Mouse (Mus musculus) lung, adult 2 months (tissue): ENCODE measurements around the gene Nme6.

ENCODE experiments used
- CTCF ChIP-seq: fragments of 200-500 bp; IDR thresholded peaks from 2 replicates; pipeline ENCODE4 v1.5.1; 2011; ENCODE audit warnings: mild to moderate bottlenecking, low read length, control low read depth; ENCODE audit not compliant: insufficient read depth
- POLR2A ChIP-seq: fragments of 200-500 bp; IDR thresholded peaks from 2 replicates; pipeline ENCODE4 v1.6.1; 2011; ENCODE audit warnings: low read depth, mild to moderate bottlenecking, control low read depth, low read length, borderline replicate concordance; ENCODE audit errors: extremely low read depth

GRCm38 (mm10) chr9:109795221-109795620, 37.3 kb upstream of the Nme6 start:
- TF ChIP-seq POLR2A: no peak
- TF ChIP-seq CTCF: no peak
